Mouse (Mus musculus) liver, embryonic 18 days (tissue): Measurements from ENCODE around the gene Fads6. TPM values are rescaled to one million over a fixed set of nuclear protein-coding genes. Genes with fewer than 3 reads are reported as not detected.

Experiments
- polyA plus RNA-seq: library from polyadenylated mRNA; depleted of rRNA; stranded (reverse); fragments of >200 nt; gene quantifications from 2 replicates; pipeline ENCODE4 v1.2.3, GENCODE M21; 2012; rRNA removed

Gene Fads6
- 14.5 and 16.9 TPM in 2 replicates for polyA plus RNA-seq

DNA sequence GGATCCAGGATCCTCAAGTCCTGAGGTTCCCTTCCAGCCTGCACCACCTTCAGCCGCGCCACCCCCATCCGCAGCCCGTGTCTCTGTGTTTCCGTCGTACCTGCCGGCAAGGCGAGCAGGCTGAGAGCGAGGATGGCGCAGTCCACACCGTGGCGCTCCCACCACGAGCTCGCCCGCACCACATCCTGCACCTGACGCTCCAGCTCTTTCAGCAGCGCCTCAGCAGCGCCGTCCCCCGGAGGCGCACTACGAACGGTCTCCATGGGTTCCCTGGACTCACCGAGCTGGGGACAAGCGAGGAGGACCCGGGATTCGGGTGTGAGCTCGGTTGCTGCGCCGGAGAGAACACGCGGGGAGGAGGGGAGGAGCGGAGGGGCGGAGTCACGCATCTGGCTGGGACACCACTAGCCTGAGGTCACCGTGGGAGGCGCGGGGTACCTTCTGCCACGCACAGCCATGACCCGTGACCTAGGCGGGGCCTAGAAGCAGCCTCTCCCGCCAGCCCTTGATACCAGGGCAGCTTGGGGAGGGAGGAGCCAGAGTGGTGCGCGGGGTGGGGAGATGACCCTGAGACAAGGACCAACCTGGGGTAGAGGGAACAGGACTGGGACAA is at the start of gene Fads6:
TSS of gene Fads6 (minus strand) at position 450 of the 613 bp plus-strand sequence.

DNA sequence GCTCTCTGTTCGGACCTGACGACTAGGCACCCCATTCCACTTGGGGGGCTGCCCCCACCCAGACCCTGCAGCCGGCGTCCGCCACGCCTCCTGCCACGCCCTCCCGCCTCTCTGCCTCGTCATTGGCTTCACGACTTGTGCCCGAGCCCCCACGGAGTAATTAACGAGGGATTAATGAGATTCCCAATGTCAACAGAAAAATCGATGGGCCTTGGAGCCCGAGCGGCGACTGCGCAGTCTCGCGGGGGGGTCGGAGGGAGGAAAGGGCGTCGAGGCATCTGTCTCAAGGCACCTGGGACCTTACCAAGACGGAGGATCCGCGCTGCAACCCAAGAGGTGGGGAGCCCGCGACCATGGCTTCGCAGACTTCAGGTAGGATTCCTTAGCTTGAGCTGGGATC is 37.1 kb upstream of the Fads6 start, which contains the start of gene Otop3:
TSS of gene Otop3 (plus strand) at position 201 of the 400 bp plus-strand sequence.

DNA sequence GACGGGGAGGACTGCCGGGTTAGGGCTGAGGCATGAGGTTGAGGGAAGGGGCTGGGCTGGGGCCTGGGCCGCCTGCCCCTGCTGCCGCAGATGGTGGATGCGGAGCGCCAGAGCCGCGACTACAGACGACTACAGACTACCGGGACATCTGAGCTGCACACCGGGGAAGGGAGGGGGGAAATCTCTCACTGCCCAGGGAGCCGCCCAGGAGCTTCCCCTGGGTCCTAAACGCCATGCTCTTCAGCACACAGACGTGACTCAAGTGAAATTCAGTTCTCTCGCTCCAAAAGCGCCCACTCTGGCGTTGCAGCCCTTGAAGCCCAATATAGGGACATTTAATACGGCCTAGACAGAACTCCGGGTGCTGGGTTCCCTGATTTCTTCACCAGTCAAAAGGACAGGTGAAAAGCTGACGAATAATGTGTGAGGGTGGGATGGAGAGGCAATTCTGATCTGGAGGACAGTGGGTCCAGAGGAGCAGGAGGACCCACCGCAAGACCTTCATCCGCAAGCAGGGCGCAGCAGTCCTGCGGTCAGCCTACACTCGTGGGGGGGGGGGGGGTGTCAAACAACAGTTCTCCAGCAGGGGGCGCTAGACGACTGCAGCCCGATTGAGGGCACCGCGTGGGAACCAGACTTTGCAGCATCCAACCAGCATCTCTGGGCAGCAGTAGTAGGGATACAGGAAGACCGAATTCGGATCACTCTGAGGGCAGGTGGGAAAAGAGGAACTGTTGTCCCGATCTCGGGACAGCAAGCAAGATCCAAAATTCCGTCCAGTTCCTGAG is 24.6 kb upstream of the Fads6 start, which contains the start of gene Ush1g:
TSS of gene Ush1g (minus strand) at position 136 of the 788 bp plus-strand sequence.

DNA sequence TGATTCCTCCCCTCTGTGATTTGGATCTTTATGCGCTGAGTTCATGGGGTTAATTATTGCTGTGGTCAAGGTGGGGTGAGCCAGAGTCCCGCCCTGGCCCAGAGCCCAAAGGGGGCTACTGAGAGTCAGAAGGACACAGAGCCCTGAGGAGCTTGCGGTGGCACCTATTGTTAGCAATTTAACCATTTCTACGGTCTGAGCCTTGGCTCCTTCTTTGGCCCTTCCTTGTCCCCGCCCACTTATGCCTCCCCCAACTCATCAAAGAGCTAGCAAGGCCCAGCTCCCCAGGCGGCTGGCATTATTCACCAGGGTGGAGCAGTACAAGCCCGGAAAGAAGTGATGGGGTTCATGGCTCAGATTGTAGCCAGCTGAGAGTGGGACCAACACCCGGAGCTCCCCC is 9.4 kb upstream of the Fads6 start, which contains the start of gene Otop2:
TSS of gene Otop2 (plus strand) at position 301 of the 400 bp plus-strand sequence.

DNA sequence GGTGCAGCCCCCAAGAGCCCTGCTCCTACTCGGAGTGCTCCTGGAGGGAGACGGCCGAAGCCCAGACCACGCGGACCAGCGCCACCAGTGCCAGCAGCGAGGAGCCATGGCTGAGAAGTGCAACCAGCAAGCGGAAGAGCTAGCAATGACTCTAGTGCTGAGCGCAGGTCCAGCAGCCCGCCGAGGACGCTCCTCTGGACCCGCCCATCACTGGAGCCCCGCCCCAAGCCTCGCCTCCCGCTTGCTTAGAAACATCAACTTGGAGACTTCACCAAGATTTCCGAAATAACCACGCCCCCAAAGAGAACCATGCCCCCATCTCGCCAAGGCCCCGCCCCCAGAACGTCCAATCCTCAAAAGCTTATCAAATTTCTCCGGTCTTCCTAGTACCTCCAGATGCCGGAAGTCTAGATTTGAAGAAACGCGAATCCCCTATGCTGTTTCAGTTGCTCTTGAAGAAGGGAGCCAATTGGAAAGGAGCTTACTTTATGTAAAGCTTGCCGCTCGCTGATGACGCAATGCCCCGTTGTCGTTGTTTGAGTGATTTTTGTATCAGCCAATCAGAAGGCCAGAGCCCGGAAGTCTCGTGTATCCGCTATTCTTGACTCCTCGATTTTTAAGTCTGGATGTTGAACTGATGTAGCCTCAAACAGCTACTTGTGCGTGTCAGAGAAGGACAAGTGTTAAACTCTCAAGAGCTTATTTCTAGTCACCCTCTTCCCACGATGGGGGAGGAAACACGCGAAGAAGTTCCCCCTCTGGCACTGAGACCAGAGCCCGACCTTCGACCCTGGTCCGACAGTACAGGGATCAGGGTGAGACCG is 20.5 kb downstream of the Fads6 start, which contains the start of gene Fdxr:
TSS of gene Fdxr (minus strand) at position 271 of the 824 bp plus-strand sequence.

DNA sequence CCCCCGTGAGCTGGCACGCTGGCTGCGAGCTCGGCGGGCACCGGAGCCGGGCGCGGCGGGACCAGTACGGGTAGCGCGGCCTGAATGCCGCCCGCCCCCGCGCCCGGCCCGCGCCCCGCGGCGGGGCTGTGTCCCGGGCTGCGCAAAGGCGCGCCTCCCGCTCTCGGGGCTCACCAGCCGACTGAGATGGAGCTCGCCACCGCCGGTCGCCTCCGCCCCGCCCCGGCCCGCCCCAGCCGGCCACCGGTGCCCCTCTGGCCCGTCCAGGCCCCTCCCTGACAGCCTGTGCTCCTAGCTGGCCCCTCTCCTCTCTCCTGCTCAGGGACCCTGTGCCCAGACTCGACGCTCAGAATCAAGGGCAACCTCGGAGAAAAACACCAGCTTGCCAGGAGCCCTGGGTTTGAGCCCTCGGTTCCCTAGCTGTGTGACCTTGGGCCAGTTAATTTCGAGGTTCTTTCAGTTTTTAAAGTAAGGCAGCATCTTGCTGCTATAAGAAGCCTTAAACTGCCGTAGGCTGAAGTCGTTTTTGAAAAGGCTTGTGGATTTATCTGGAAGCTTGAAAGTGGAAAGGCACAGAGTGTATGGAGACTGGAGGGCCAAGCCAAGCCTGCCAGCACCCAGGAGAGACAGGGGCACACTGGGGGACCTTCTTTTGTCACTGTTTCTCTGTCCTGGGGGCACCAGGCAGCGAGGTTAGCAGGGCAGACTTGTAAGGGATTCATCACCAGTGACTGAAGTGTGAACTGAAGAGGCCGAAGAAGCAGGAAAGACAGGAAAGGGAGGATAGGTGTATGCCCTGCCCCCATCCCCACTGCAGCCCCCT is 30.2 kb downstream of the Fads6 start, which contains the start of gene Grin2c:
TSS of gene Grin2c (minus strand) at position 183 of the 823 bp plus-strand sequence.

Other genes starting within 250 kb of the Fads6 start
- 1.1 and 1.3 TPM in 2 replicates for gene Cd300ld3, start 249.3 kb downstream of the Fads6 start, polyA plus RNA-seq
- 1.1 and 1.2 TPM in 2 replicates for gene Cd300e, start 235.5 kb downstream of the Fads6 start, polyA plus RNA-seq
- 2.2 and 2.3 TPM in 2 replicates for gene Rab37, start 206.2 kb downstream of the Fads6 start, polyA plus RNA-seq
- 13.1 and 17.7 TPM in 2 replicates for gene Cd300lf, start 163.7 kb downstream of the Fads6 start, polyA plus RNA-seq
- 53.4 and 55.4 TPM in 2 replicates for gene Slc9a3r1, start 134.3 kb downstream of the Fads6 start, polyA plus RNA-seq
- gene Tmem104, start 110.2 kb downstream of the Fads6 start, polyA plus RNA-seq = 1.8 and 2.1 TPM in 2 replicates
- 12.4 and 14.7 TPM in 2 replicates for gene Nat9, start 109.8 kb downstream of the Fads6 start, polyA plus RNA-seq
- gene Grin2c, start 30.4 kb downstream of the Fads6 start, polyA plus RNA-seq = 0.14 and 0.21 TPM in 2 replicates
- 14.1 and 14.7 TPM in 2 replicates for gene Fdxr, start 20.6 kb downstream of the Fads6 start, polyA plus RNA-seq
- gene Otop2, start 9.5 kb upstream of the Fads6 start, polyA plus RNA-seq = 0.05 and 0.07 TPM in 2 replicates
- gene Ush1g, start 24.4 kb upstream of the Fads6 start, polyA plus RNA-seq = 0.10 and 0.12 TPM in 2 replicates
- not detected in 2 replicates for gene Otop3, start 37.1 kb upstream of the Fads6 start, polyA plus RNA-seq
- gene Hid1, start 70.1 kb upstream of the Fads6 start, polyA plus RNA-seq = 1.3 TPM in 2 replicates
- gene Cdr2l, start 84.3 kb upstream of the Fads6 start, polyA plus RNA-seq = 2.1 and 2.4 TPM in 2 replicates
- gene Mrpl58, start 106.1 kb upstream of the Fads6 start, polyA plus RNA-seq = 36.1 and 39.1 TPM in 2 replicates
- gene Atp5h, start 122.3 kb upstream of the Fads6 start, polyA plus RNA-seq = 331 and 347 TPM in 2 replicates
- gene Kctd2, start 122.5 kb upstream of the Fads6 start, polyA plus RNA-seq = 8.1 and 9.0 TPM in 2 replicates
- 0.61 and 0.77 TPM in 2 replicates for gene Trim80, start 142.9 kb upstream of the Fads6 start, polyA plus RNA-seq
- 2.1 TPM in 2 replicates for gene Slc16a5, start 164.8 kb upstream of the Fads6 start, polyA plus RNA-seq
- 2.9 and 3.0 TPM in 2 replicates for gene Armc7, start 178.0 kb upstream of the Fads6 start, polyA plus RNA-seq
- gene Nt5c, start 194.2 kb upstream of the Fads6 start, polyA plus RNA-seq = 24.7 and 29.0 TPM in 2 replicates
- 89.7 and 90.7 TPM in 2 replicates for gene Jpt1, start 216.7 kb upstream of the Fads6 start, polyA plus RNA-seq
- gene Sumo2, start 238.6 kb upstream of the Fads6 start, polyA plus RNA-seq = 133 and 136 TPM in 2 replicates